Mouse (Mus musculus) myocyte (in vitro differentiated cells): Measurements from ENCODE around the gene Pdcd11. TPM values are rescaled to one million over a fixed set of nuclear protein-coding genes. Genes with fewer than 3 reads are reported as not detected.

ENCODE experiments used
- H3K27me3 ChIP-seq: one replicate; pipeline ENCODE4 v1.6.1; 2011; ENCODE audit not compliant: control insufficient read depth, insufficient read depth, insufficient read length
- H3K36me3 ChIP-seq: one replicate; pipeline ENCODE4 v1.6.1; 2011; ENCODE audit not compliant: control insufficient read depth, insufficient read depth
- H3K4me2 ChIP-seq: one replicate; pipeline ENCODE4 v1.6.1; 2011; ENCODE audit warnings: low read depth, control low read depth
- H3K4me3 ChIP-seq: one replicate; pipeline ENCODE4 v1.5.1; 2011; ENCODE audit warnings: mild to moderate bottlenecking, control low read depth, moderate library complexity
- H3K79me2 ChIP-seq: one replicate; pipeline ENCODE4 v1.6.1; 2011; ENCODE audit not compliant: control insufficient read depth, insufficient read depth
- H3ac ChIP-seq: one replicate; pipeline ENCODE4 v1.6.1; 2011; ENCODE audit not compliant: control insufficient read depth, insufficient read length
- CEBPB ChIP-seq: IDR thresholded peaks from 2 replicates; pipeline ENCODE4 v1.6.1; 2011; ENCODE audit warnings: mild to moderate bottlenecking, moderate library complexity; ENCODE audit not compliant: poor library complexity, insufficient read depth, severe bottlenecking
- E2F4 ChIP-seq: IDR thresholded peaks from one replicate; pipeline ENCODE4 v1.6.1; 2011; ENCODE audit warnings: mild to moderate bottlenecking, control low read depth, moderate library complexity; ENCODE audit not compliant: insufficient read depth
- MAX ChIP-seq: IDR thresholded peaks from one replicate; pipeline ENCODE4 v1.6.1; 2011; ENCODE audit warnings: low read depth, mild to moderate bottlenecking, control low read depth
- MYOD1 ChIP-seq, 3 experiments: IDR thresholded peaks; one replicate each; pipeline ENCODE4 v1.6.1; 2011; ENCODE audit warnings: control low read depth in 2 of 3, low read depth in 2 of 3, mild to moderate bottlenecking in 2 of 3, moderate library complexity in 1 of 3; ENCODE audit not compliant: insufficient read length in 2 of 3, control insufficient read depth in 1 of 3
- MYOG ChIP-seq, 3 experiments: IDR thresholded peaks; one replicate each; pipeline ENCODE4 v1.6.1; 2011; ENCODE audit warnings: control low read depth in 2 of 3, low read depth in 2 of 3, mild to moderate bottlenecking in 2 of 3; ENCODE audit not compliant: insufficient read length in 2 of 3, control insufficient read depth in 1 of 3, insufficient read depth in 1 of 3
- POLR2A ChIP-seq: IDR thresholded peaks from one replicate; pipeline ENCODE4 v1.6.1; 2011; ENCODE audit warnings: low read depth, mild to moderate bottlenecking, control low read depth, moderate library complexity; ENCODE audit not compliant: insufficient read length
- POLR2AphosphoS2 ChIP-seq: IDR thresholded peaks from one replicate; pipeline ENCODE4 v1.6.1; 2011; ENCODE audit warnings: low read depth, control low read depth; ENCODE audit not compliant: insufficient read length
- REST ChIP-seq: IDR thresholded peaks from one replicate; pipeline ENCODE4 v1.6.1; 2011; ENCODE audit warnings: mild to moderate bottlenecking, control low read depth, moderate library complexity; ENCODE audit not compliant: insufficient read depth, insufficient read length
- SRF ChIP-seq: IDR thresholded peaks from one replicate; pipeline ENCODE4 v1.6.1; 2011; ENCODE audit warnings: low read depth; ENCODE audit not compliant: control insufficient read depth, insufficient read length
- TCF12 ChIP-seq: IDR thresholded peaks from one replicate; pipeline ENCODE4 v1.6.1; 2011; ENCODE audit warnings: mild to moderate bottlenecking, control low read depth; ENCODE audit not compliant: poor library complexity, insufficient read depth, severe bottlenecking
- TCF3 ChIP-seq: IDR thresholded peaks from one replicate; pipeline ENCODE4 v1.6.1; 2011; ENCODE audit warnings: low read depth, control low read depth; ENCODE audit not compliant: insufficient read length
- USF1 ChIP-seq: IDR thresholded peaks from one replicate; pipeline ENCODE4 v1.6.1; 2011; ENCODE audit warnings: low read depth, mild to moderate bottlenecking, control low read depth, moderate library complexity
- polyA plus RNA-seq: library from polyadenylated mRNA; unstranded; fragments of >200 nt; fragmentation: generic; extraction: Trizol; gene quantifications from one replicate; pipeline ENCODE4 v1.2.1, GENCODE M21; 2012; ENCODE audit warnings: missing spikeins

Gene Pdcd11
- polyA plus RNA-seq, 1 experiment: 16.1 TPM

DNA sequence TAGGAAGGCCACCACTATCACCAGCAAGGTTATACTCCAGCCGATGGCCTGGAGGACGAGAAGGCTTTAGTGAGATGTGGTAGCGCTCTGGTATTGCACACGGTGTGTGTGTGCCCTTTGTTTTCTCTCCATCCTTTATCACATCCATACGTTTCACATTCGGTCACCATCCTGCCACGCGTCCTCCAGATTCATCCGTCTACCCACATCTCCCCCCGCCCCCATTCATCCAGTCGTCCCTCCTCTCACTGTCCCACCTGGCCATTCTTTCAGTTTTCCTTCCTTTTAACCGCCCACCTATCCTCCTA is 61.4 kb downstream of the Pdcd11 start:
- Histone ChIP-seq H3K4me2 (no peak overlapping the region), H3K27me3 (no peaks in the 10 kb centered on the region), H3K4me3 (no peak overlapping the region), H3K36me3 (no peaks in the 10 kb centered on the region), H3ac (no peak overlapping the region), H3K79me2 (no peaks in the 10 kb centered on the region)
- TF ChIP-seq MYOD1 (IDR thresholded peaks at IDR 0.05; ENCODE audit: control insufficient read depth in 1 of 3, insufficient read length in 2 of 3, low read depth in 2 of 3): no peak
- TF ChIP-seq TCF12: no peak
- no peak for TF ChIP-seq MAX
- TF ChIP-seq USF1: no peak
- no peak for TF ChIP-seq TCF3

DNA sequence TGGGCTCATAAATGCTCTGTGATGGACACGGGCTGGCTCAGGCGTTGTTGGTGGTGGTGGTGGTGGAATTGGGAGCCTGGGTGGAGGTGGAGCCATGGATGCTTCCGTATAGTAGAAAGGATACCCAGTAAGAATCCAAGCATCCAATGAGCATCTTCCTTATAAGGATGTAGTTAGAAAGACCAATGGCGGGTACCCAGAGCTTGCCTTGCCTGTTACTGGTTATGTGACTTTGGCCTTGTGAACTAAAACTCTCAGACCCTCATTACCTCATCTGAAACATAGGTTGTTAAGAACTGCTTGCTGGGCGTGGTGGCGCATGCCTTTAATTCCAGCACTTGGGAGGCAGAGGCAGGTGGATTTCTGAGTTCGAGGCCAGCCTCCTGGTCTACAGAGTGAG is 63.2 kb downstream of the Pdcd11 start:
- Histone ChIP-seq H3K4me3 (no peak overlapping the region), H3ac (no peak overlapping the region), H3K27me3 (peaks cover 9% of the 10 kb centered on the region), H3K36me3 (no peaks in the 10 kb centered on the region), H3K79me2 (no peaks in the 10 kb centered on the region), H3K4me2 (no peak overlapping the region)
- TF ChIP-seq SRF (no peak), POLR2A (no peak), CEBPB (no peak)

DNA sequence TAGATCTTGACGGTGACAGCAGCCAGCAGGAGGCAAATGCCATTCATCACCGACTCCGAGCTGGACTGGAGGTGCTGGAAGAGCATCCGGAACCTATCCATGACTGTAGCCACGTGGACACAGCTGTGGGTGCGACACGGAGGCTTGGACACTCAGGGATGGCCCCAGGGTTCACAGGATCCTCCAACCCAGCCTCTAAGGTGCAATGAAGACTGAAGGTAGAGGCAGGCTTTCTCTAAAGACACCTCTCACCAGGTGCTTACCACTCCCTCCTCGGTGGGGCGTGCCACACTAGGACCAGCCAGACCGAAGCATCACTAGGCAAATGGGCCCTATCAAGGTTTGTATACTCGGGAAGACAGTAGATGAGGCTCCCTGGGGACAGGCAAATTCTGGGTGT is 67.1 kb downstream of the Pdcd11 start, which contains the start of gene Calhm3:
Calhm3 (minus strand) TSS at position 101 of the 400 bp plus-strand sequence.
- TF ChIP-seq SRF: no peak
- TF ChIP-seq POLR2A: no peak
- no peak for TF ChIP-seq TCF3
- no peak for TF ChIP-seq MYOG (IDR thresholded peaks at IDR 0.05; ENCODE audit: control insufficient read depth in 1 of 3, insufficient read depth in 1 of 3, insufficient read length in 2 of 3, low read depth in 2 of 3)
- no peak for TF ChIP-seq TCF12
- TF ChIP-seq POLR2AphosphoS2: no peak
- no peak for TF ChIP-seq CEBPB
- TF ChIP-seq REST: no peak
- TF ChIP-seq USF1: no peak
- TF ChIP-seq MYOD1 (IDR thresholded peaks at IDR 0.05; ENCODE audit: control insufficient read depth in 1 of 3, insufficient read length in 2 of 3, low read depth in 2 of 3): no peak
- TF ChIP-seq E2F4: no peak
- no peak for TF ChIP-seq MAX
- no peak within 1 kb of the TSS for H3ac ChIP-seq
- H3K4me2 ChIP-seq: no peak within 1 kb of the TSS
- H3K79me2 ChIP-seq: no peaks in the 10 kb centered on the region
- peaks cover 9% of the 10 kb centered on the region for H3K27me3 ChIP-seq
- H3K36me3 ChIP-seq: no peaks in the 10 kb centered on the region
- H3K4me3 ChIP-seq: no peak within 1 kb of the TSS

DNA sequence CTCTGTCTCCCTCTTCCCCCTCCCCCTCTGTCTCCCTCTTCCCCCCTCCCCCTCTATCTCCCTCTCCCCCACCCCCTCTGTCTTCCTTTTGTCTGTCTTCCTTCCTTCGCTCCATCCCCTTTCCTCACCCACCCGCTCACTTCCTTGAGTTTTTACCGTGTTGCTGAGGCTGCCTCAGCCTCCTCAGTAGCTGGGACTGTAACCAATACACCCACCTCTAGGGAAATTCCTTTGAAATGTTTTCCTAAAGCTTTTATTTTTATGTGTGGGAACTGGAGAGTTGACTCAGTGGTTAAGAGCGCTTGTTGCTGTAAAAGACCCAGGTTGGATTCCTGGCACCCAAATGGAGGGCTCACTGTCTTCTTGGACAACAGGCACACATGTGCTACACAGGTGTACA is 71.1 kb downstream of the Pdcd11 start:
- no peak for TF ChIP-seq POLR2AphosphoS2
- TF ChIP-seq CEBPB: no peak
- TF ChIP-seq REST: no peak
- no peak for TF ChIP-seq USF1
- no peak for TF ChIP-seq MYOD1 (IDR thresholded peaks at IDR 0.05; ENCODE audit: control insufficient read depth in 1 of 3, insufficient read length in 2 of 3, low read depth in 2 of 3)
- TF ChIP-seq SRF: no peak
- no peak for TF ChIP-seq MYOG (IDR thresholded peaks at IDR 0.05; ENCODE audit: control insufficient read depth in 1 of 3, insufficient read depth in 1 of 3, insufficient read length in 2 of 3, low read depth in 2 of 3)
- TF ChIP-seq MAX: no peak
- no peak for TF ChIP-seq TCF12
- TF ChIP-seq TCF3: no peak
- H3K36me3 ChIP-seq: no peaks in the 10 kb centered on the region
- no peak overlapping the region for H3K4me3 ChIP-seq
- peaks cover 9% of the 10 kb centered on the region for H3K27me3 ChIP-seq
- no peak overlapping the region for H3ac ChIP-seq
- H3K4me2 ChIP-seq: no peak overlapping the region
- H3K79me2 ChIP-seq: no peaks in the 10 kb centered on the region

DNA sequence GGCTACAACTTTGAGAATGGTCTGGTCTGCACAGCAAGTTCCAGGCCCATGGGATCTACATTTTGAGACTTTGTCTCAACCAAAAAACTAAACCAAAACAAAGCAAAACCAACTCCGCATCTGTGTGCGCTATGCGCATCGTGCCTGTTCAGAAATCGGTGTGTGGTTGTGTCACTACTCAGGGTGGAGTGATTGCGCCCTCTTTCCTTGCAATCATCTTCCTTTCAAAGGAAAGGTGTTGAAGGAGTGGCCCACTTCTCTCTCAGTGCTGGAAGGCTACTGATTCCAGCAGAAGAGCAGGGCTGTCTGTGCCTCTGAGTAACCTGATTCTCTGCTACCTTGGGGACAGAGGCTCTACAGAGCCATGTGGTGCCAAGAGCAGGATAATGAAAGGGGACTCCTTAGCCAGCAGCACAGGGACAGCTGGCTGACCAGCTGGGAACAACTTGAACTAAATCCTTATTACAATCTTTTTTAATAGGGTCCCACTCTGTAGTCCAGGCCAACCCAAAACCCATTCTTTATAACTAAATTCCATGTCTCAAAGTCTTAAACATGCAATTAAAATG is 72.7 kb downstream of the Pdcd11 start:
- H3K36me3 ChIP-seq: no peaks in the 10 kb centered on the region
- TF ChIP-seq CEBPB: no peak
- TF ChIP-seq MYOG (IDR thresholded peaks at IDR 0.05; ENCODE audit: control insufficient read depth in 1 of 3, insufficient read depth in 1 of 3, insufficient read length in 2 of 3, low read depth in 2 of 3): peak in 2 of 3 experiments; percentile 24 to 44
- TF ChIP-seq POLR2A: no peak
- TF ChIP-seq TCF12: no peak
- H3ac ChIP-seq: no peak overlapping the region
- no peak overlapping the region for H3K4me2 ChIP-seq
- no peaks in the 10 kb centered on the region for H3K27me3 ChIP-seq
- H3K4me3 ChIP-seq: no peak overlapping the region
- H3K79me2 ChIP-seq: no peaks in the 10 kb centered on the region

DNA sequence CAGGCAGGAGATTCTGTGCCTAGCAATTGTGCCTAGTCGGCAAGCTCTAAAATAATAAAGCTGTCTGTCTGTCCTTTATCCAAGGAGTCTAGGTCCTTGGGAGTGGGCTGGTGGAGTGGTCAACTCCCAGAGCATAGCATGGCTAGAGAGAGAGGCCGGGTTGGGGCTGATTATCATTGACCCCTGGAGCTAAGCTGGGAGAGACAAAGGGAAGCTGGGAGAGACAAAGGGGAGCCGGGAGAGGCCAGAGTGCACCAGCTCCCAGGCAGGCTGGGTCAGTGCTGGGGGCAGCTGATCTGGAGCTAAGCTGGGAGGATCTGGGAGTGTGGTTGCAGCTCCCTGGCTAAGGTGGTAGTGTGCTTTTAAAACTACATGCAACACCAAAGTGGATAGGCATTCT is 76.2 kb downstream of the Pdcd11 start:
- Histone ChIP-seq H3K27me3 (no peaks in the 10 kb centered on the region), H3K79me2 (no peaks in the 10 kb centered on the region), H3K4me2 (no peak overlapping the region), H3ac (no peak overlapping the region), H3K4me3 (no peak overlapping the region), H3K36me3 (no peaks in the 10 kb centered on the region)
- no peak for TF ChIP-seq CEBPB
- TF ChIP-seq POLR2AphosphoS2: no peak
- TF ChIP-seq MYOG (IDR thresholded peaks at IDR 0.05; ENCODE audit: control insufficient read depth in 1 of 3, insufficient read depth in 1 of 3, insufficient read length in 2 of 3, low read depth in 2 of 3): no peak
- TF ChIP-seq MAX: no peak
- no peak for TF ChIP-seq POLR2A
- TF ChIP-seq E2F4: no peak
- no peak for TF ChIP-seq SRF
- no peak for TF ChIP-seq USF1
- no peak for TF ChIP-seq TCF12
- TF ChIP-seq MYOD1 (IDR thresholded peaks at IDR 0.05; ENCODE audit: control insufficient read depth in 1 of 3, insufficient read length in 2 of 3, low read depth in 2 of 3): no peak
- no peak for TF ChIP-seq TCF3
- TF ChIP-seq REST: no peak
